Mouse (Mus musculus): Measurements from ENCODE around the gene Wdr89. TPM values are rescaled to one million over a fixed set of nuclear protein-coding genes. Genes with fewer than 3 reads are reported as not detected.

The Wdr89 gene
- polyA plus RNA-seq, 1 experiment from 2014 or later, result 5.1 TPM

GRCm38 (mm10) chr12:75671759-75672315 is 2.5 kb upstream of the Wdr89 start:
- H3K27me3 ChIP-seq (ENCODE audit: insufficient read depth, low read length), result no peaks in the 10 kb centered on the region
- no peak overlapping the region for H3K4me3 ChIP-seq (ENCODE audit: low read depth, low read length)
- WGBS (ENCODE audit: insufficient replicate concordance), result 67% methylated on average over 3 of the region's 3 CpGs
- H3K27ac ChIP-seq (ENCODE audit: low read depth), result no peak overlapping the region
- H3K4me2 ChIP-seq (ENCODE audit: low read depth, low read length), result no peak overlapping the region
- ATAC-seq, result no peak
- no peak overlapping the region for H3K9ac ChIP-seq (replicated peaks)
- no peaks in the 10 kb centered on the region for H3K36me3 ChIP-seq (replicated peaks; ENCODE audit: insufficient read depth, low read length)
- DNase-seq, result no peak
- no peaks in the 10 kb centered on the region for H3K9me3 ChIP-seq (ENCODE audit: low read length)
- peaks cover 17% of the 10 kb centered on the region for H3K4me1 ChIP-seq (ENCODE audit: insufficient read depth)
- TF ChIP-seq CTCF (IDR thresholded peaks at IDR 0.05; ENCODE audit: low read depth) (peak; percentile 32), EP300 (IDR thresholded peaks at IDR 0.05; ENCODE audit: low read depth) (no peak)

GRCm38 (mm10) chr12:75670611-75671010 is 1.3 kb upstream of the Wdr89 start:
- peak overlapping the region; percentile 64 for H3K9ac ChIP-seq (replicated peaks)
- H3K4me1 ChIP-seq (ENCODE audit: insufficient read depth), result peaks cover 23% of the 10 kb centered on the region
- 79% methylated on average over 6 of the region's 6 CpGs for WGBS (ENCODE audit: insufficient replicate concordance)
- ATAC-seq (no peak), DNase-seq (no peak)
- H3K4me3 ChIP-seq (ENCODE audit: low read depth, low read length), result peak overlapping the region; percentile 62
- H3K27ac ChIP-seq (ENCODE audit: low read depth), result peak overlapping the region; percentile 93
- no peaks in the 10 kb centered on the region for H3K27me3 ChIP-seq (ENCODE audit: insufficient read depth, low read length)
- no peaks in the 10 kb centered on the region for H3K9me3 ChIP-seq (ENCODE audit: low read length)
- peak overlapping the region; percentile 74 for H3K4me2 ChIP-seq (ENCODE audit: low read depth, low read length)
- H3K36me3 ChIP-seq (replicated peaks; ENCODE audit: insufficient read depth, low read length), result no peaks in the 10 kb centered on the region
- no peak for TF ChIP-seq EP300 (IDR thresholded peaks at IDR 0.05; ENCODE audit: low read depth)
- no peak for TF ChIP-seq CTCF (IDR thresholded peaks at IDR 0.05; ENCODE audit: low read depth)

- H3K4me2 ChIP-seq (ENCODE audit: low read depth, low read length), result peak overlapping the region; percentile 96
- 0% methylated on average over 9 of the region's 9 CpGs for WGBS (ENCODE audit: insufficient replicate concordance)
- peak overlapping the region; percentile 89 for H3K27ac ChIP-seq (ENCODE audit: low read depth)
- no peaks in the 10 kb centered on the region for H3K36me3 ChIP-seq (replicated peaks; ENCODE audit: insufficient read depth, low read length)
- DNase-seq (no peak), ATAC-seq (peak; percentile 24)
- H3K4me3 ChIP-seq (ENCODE audit: low read depth, low read length), result peak overlapping the region; percentile 62
- H3K9ac ChIP-seq (replicated peaks), result peak overlapping the region; percentile 76
- H3K9me3 ChIP-seq (ENCODE audit: low read length), result no peaks in the 10 kb centered on the region
- no peak for TF ChIP-seq EP300 (IDR thresholded peaks at IDR 0.05; ENCODE audit: low read depth)
- no peak for TF ChIP-seq CTCF (IDR thresholded peaks at IDR 0.05; ENCODE audit: low read depth)
- H3K27me3 ChIP-seq (ENCODE audit: insufficient read depth, low read length), result no peaks in the 10 kb centered on the region
- H3K4me1 ChIP-seq (ENCODE audit: insufficient read depth), result peaks cover 24% of the 10 kb centered on the region
Observed at GRCm38 (mm10) chr12:75668916-75669257, 450 bp downstream of the Wdr89 start.

GRCm38 (mm10) chr12:75668221-75668620 is 1.1 kb downstream of the Wdr89 start:
- Histone ChIP-seq H3K27ac (ENCODE audit: low read depth) (peak overlapping the region; percentile 89; the same call in 1 of the 2 replicates), H3K9me3 (ENCODE audit: low read length) (no peaks in the 10 kb centered on the region), H3K9ac (replicated peaks) (no peak overlapping the region; the same call in 1 of the 2 replicates), H3K4me1 (ENCODE audit: insufficient read depth) (peaks cover 28% of the 10 kb centered on the region), H3K4me2 (ENCODE audit: low read depth, low read length) (peak overlapping the region; percentile 96), H3K36me3 (replicated peaks; ENCODE audit: insufficient read depth, low read length) (no peaks in the 10 kb centered on the region), H3K27me3 (ENCODE audit: insufficient read depth, low read length) (no peaks in the 10 kb centered on the region), H3K4me3 (ENCODE audit: low read depth, low read length) (peak overlapping the region; percentile 62; the same call in 1 of the 2 replicates)
- 64% methylated on average over 2 of the region's 2 CpGs for WGBS (ENCODE audit: insufficient replicate concordance)
- DNase-seq, result no peak
- ATAC-seq, result no peak
- no peak for TF ChIP-seq EP300 (IDR thresholded peaks at IDR 0.05; ENCODE audit: low read depth)
- TF ChIP-seq CTCF (IDR thresholded peaks at IDR 0.05; ENCODE audit: low read depth), result no peak

GRCm38 (mm10) chr12:75666939-75667338 is 2.4 kb downstream of the Wdr89 start:
- ATAC-seq (no peak), DNase-seq (peak; percentile 35)
- Histone ChIP-seq H3K4me2 (ENCODE audit: low read depth, low read length) (no peak overlapping the region), H3K9me3 (ENCODE audit: low read length) (no peaks in the 10 kb centered on the region), H3K36me3 (replicated peaks; ENCODE audit: insufficient read depth, low read length) (no peaks in the 10 kb centered on the region), H3K27ac (ENCODE audit: low read depth) (peak overlapping the region; percentile 59), H3K27me3 (ENCODE audit: insufficient read depth, low read length) (no peaks in the 10 kb centered on the region), H3K9ac (replicated peaks) (no peak overlapping the region), H3K4me3 (ENCODE audit: low read depth, low read length) (no peak overlapping the region), H3K4me1 (ENCODE audit: insufficient read depth) (peaks cover 28% of the 10 kb centered on the region)
- TF ChIP-seq EP300 (IDR thresholded peaks at IDR 0.05; ENCODE audit: low read depth), result peak; percentile 60
- TF ChIP-seq CTCF (IDR thresholded peaks at IDR 0.05; ENCODE audit: low read depth), result no peak

GRCm38 (mm10) chr12:75664516-75664810 is 4.9 kb downstream of the Wdr89 start:
- WGBS (ENCODE audit: insufficient replicate concordance), result 70% methylated on average over 6 of the region's 6 CpGs
- Histone ChIP-seq H3K27ac (ENCODE audit: low read depth) (no peak overlapping the region), H3K27me3 (ENCODE audit: insufficient read depth, low read length) (no peaks in the 10 kb centered on the region), H3K4me2 (ENCODE audit: low read depth, low read length) (no peak overlapping the region), H3K9me3 (ENCODE audit: low read length) (no peaks in the 10 kb centered on the region), H3K9ac (replicated peaks) (no peak overlapping the region), H3K4me3 (ENCODE audit: low read depth, low read length) (no peak overlapping the region), H3K36me3 (replicated peaks; ENCODE audit: insufficient read depth, low read length) (no peaks in the 10 kb centered on the region), H3K4me1 (ENCODE audit: insufficient read depth) (peaks cover 17% of the 10 kb centered on the region)
- no peak for DNase-seq
- TF ChIP-seq CTCF (IDR thresholded peaks at IDR 0.05; ENCODE audit: low read depth) (no peak), EP300 (IDR thresholded peaks at IDR 0.05; ENCODE audit: low read depth) (no peak)
- no peak for ATAC-seq
